Mouse (Mus musculus): ENCODE measurements at regions not wholly inside any gene's neighbourhood (a gene's known extent, or its start where the extent isn't known, plus 50 kb on each side); places are given as distances from the start of the nearest gene placed in this dataset.
"Not testable (repeated sequence)": the region's sequence is repeated elsewhere in the genome, so short reads cannot be mapped to it uniquely, and the experiment has no call there.

DNA sequence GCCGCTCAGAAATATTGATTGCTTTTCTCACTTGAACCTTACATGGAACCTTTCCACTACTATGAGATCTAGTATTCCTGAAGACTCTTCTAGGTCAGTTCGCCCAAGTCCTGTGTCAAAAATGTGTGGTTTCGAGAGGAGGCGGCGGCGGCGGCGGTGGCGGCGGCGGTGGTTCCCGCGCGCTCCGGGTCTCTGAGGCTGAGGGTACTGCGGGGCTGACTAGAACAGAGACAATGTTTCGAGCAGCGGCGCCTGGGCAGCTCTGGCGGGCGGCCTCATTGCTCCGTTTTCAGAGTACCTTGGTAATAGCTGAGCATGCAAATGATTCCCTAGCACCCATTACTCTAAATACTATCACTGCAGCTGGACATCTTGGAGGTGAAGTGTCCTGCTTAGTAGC, 957.0 kb upstream of the Gm597 start:
- not testable (repeated sequence) for DNase-seq

- peak; percentile 72 for DNase-seq
Measured at GRCm38 (mm10) chr1:29731930-29732329, 951.9 kb upstream of the Gm597 start.

Data from adrenal gland, postnatal 10 days (tissue).